8 mouse cellular contexts compared by ENCODE assay signal in the genomic region with DNA sequence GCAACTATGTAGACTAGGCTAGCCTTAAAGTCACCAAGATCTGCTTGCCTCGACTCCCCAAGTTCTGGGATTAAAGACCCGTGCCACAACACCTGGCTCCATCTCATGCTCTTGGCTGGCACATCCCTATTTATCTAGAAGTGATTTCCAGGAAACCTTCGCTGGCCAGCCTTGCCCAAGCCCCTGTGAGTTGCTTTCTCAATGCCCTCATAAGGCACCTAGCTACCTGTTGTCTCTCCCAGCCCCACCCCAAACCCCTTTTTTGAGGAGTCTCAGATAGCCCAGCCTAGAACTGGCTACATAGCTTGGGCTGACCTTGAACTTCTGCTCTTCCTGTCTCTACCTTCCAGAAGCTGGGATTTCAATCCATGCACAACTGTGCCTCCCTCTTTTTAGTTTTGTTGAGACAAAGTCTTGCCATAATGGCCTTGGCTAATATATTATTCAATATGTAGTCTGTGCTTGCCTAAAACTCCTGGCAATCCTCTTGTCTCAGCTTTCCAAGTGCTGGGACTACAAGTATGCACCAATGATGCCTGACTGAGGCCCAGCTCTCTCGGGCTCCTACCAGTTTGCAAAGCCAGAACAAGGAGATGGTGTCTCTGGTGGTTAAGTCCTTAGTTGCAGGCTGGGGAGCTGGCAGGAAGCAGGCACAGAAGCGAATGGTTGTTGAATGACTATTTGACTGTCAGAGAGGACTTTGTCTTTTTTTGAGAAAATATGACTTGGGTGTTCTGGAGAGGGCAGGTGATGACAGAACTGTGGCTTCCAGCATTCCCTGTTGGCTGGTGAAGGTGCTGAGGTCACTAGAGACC. TPM values are rescaled to one million over a fixed set of nuclear protein-coding genes. Genes with fewer than 3 reads are reported as not detected.
DNase-seq lines count a peak whose midpoint lies in the region; ATAC-seq lines count a peak whose summit lies in the region.

No protein-coding gene starts in this region.

- H3K36me3 ChIP-seq in heart, embryonic 12.5 days = no peaks in the 10 kb centered on the region
- no peaks in the 10 kb centered on the region for H3K36me3 ChIP-seq in limb, embryonic 12.5 days
- no peaks in the 10 kb centered on the region for H3K36me3 ChIP-seq in midbrain, embryonic 16.5 days (ENCODE audit: control insufficient read depth, insufficient read depth, low read length)

- H3K4me3 ChIP-seq in heart, embryonic 12.5 days = peak overlapping the region; percentile 97
- H3K4me3 ChIP-seq in limb, embryonic 12.5 days (replicated peaks) = peak overlapping the region; percentile 83
- no peak overlapping the region for H3K4me3 ChIP-seq in midbrain, embryonic 16.5 days (ENCODE audit: low read depth, low read length)

- H3K4me1 ChIP-seq in heart, embryonic 12.5 days (replicated peaks) = peaks cover 24% of the 10 kb centered on the region
- peaks cover 23% of the 10 kb centered on the region for H3K4me1 ChIP-seq in limb, embryonic 12.5 days (replicated peaks)
- peaks cover 26% of the 10 kb centered on the region for H3K4me1 ChIP-seq in midbrain, embryonic 16.5 days (ENCODE audit: control insufficient read depth, insufficient read depth, low read length)

- ATAC-seq in heart, embryonic 12.5 days (ENCODE audit: insufficient number of reproducible peaks, low FRiP score) = no peak
- no peak for ATAC-seq in limb, embryonic 12.5 days (ENCODE audit: insufficient number of reproducible peaks, insufficient read depth, low FRiP score, low TSS enrichment, low read depth)
- no peak for ATAC-seq in midbrain, embryonic 16.5 days

- 70% methylated on average over 5 of the region's 5 CpGs for WGBS in heart, embryonic 12.5 days
- WGBS in limb, embryonic 12.5 days = 74% methylated on average over 5 of the region's 5 CpGs
- WGBS in midbrain, embryonic 16.5 days = 66% methylated on average over 5 of the region's 5 CpGs

- H3K27ac ChIP-seq in heart, embryonic 12.5 days (ENCODE audit: poor library complexity, severe bottlenecking) = peak overlapping the region; percentile 96; the same call in 1 of the 2 replicates
- peak overlapping the region; percentile 93; the same call in 1 of the 2 replicates for H3K27ac ChIP-seq in limb, embryonic 12.5 days
- peak overlapping the region; percentile 94; the same call in 1 of the 2 replicates for H3K27ac ChIP-seq in midbrain, embryonic 16.5 days (ENCODE audit: low read length)

- no peaks in the 10 kb centered on the region for H3K27me3 ChIP-seq in heart, embryonic 12.5 days (replicated peaks)
- no peaks in the 10 kb centered on the region for H3K27me3 ChIP-seq in limb, embryonic 12.5 days
- no peaks in the 10 kb centered on the region for H3K27me3 ChIP-seq in midbrain, embryonic 16.5 days (ENCODE audit: control insufficient read depth, insufficient read depth, low read depth, low read length)

- H3K9me3 ChIP-seq in heart, embryonic 12.5 days (replicated peaks) = no peaks in the 10 kb centered on the region
- no peaks in the 10 kb centered on the region for H3K9me3 ChIP-seq in limb, embryonic 12.5 days
- no peaks in the 10 kb centered on the region for H3K9me3 ChIP-seq in midbrain, embryonic 16.5 days (replicated peaks; ENCODE audit: control insufficient read depth, low read length, poor library complexity, severe bottlenecking)

- no peak overlapping the region for H3K9ac ChIP-seq in heart, embryonic 12.5 days
- no peak overlapping the region for H3K9ac ChIP-seq in limb, embryonic 12.5 days (replicated peaks)
- no peak overlapping the region for H3K9ac ChIP-seq in midbrain, embryonic 16.5 days (ENCODE audit: low read depth, low read length)

- peak; percentile 53 for DNase-seq in layer of hippocampus, adult 9-11 months
- no peak for DNase-seq in layer of hippocampus, postnatal 25 days (ENCODE audit: extremely low spot score in 1 of 2, low spot score in 1 of 2)
- peak; percentile 48 for DNase-seq in adipocyte (ENCODE audit: low spot score)
- no peak for DNase-seq in ovary, postnatal 36 days (ENCODE audit: low spot score)
- no peak for DNase-seq in adrenal gland, postnatal 4 days (ENCODE audit: low spot score in 2 of 2)

- peak overlapping the region; percentile 95 for H3K4me2 ChIP-seq in heart, embryonic 12.5 days
- peak overlapping the region; percentile 92 for H3K4me2 ChIP-seq in limb, embryonic 12.5 days
- H3K4me2 ChIP-seq in midbrain, embryonic 16.5 days (ENCODE audit: low read length) = no peak overlapping the region

RNA-seq across cellular contexts. Expression of a gene that starts 0.8 kb away (rescaled TPM):
- 10 to 100 TPM; 20.9 to 22.9 TPM for total RNA-seq in layer of hippocampus, postnatal 25 days (2021)
- polyA plus RNA-seq in heart, embryonic 12.5 days (2016; fragmentation: Nextera tagmentation; extraction: Ambion mirVana) = 13.5 and 13.7 TPM in 2 replicates
- 18.5 and 19.4 TPM in 2 replicates for polyA plus RNA-seq in limb, embryonic 12.5 days (2016; fragmentation: Nextera tagmentation; extraction: Ambion mirVana)
- polyA plus RNA-seq in midbrain, embryonic 16.5 days (2015; fragmentation: Nextera tagmentation; extraction: Ambion mirVana) = 15.0 and 15.8 TPM in 2 replicates
- total RNA-seq in adrenal gland, postnatal 4 days (2021) = 10 to 100 TPM; 25.2 to 25.5 TPM

Comparison
In these comparisons a context has a peak if more than half of its experiments do, and no peak if none do; other contexts are left out.
1. DNase-seq: peak in layer of hippocampus, adult 9-11 months (single experiment) and adipocyte (single experiment); none in layer of hippocampus, postnatal 25 days (0 of 2), ovary, postnatal 36 days (single experiment) and adrenal gland, postnatal 4 days (0 of 2).
2. Peak in every context shown above with its lines, with median percentiles within 50 percentile points of each other: H3K27ac ChIP-seq.